Mouse (Mus musculus) right cerebral cortex, postnatal 36 days (tissue): ENCODE results near the gene Pik3r2.

ENCODE experiments used
- DNase-seq, 2 experiments: peaks; one replicate each; pipeline ENCODE4 v3.0.0; 2022; ENCODE audit warnings: low spot score in 2 of 2, mixed read lengths in 1 of 2

Pik3r2 gene

GRCm38 (mm10) chr8:70742176-70742575 lies 34.3 kb downstream of the Pik3r2 start:
- no peak for DNase-seq

DNA sequence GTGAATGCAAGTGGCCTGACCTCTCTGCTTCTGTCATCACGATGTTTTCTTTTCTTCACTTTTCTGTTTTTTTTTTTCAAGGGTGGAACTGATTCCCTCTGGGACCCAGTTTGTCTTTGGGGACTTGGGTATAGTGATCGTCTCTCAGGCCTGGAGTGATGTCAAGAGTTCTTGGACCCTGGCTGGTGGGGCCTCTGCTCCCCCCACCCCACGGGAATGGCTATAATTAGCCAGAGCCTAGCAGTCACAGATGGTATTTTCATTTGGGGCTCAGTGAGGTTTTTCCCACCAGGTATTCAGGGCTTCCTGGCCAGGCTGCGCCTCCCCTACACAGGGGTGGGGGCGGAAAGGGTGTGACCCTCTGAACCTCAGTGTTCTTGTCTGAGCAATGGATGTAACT lies 34.9 kb downstream of the Pik3r2 start:
- DNase-seq = no peak

- DNase-seq = no peak
Observed at GRCm38 (mm10) chr8:70738211-70738610, 38.3 kb downstream of the Pik3r2 start.

- DNase-seq = no peak
Observed at GRCm38 (mm10) chr8:70737705-70738104, 38.8 kb downstream of the Pik3r2 start.

- no peak for DNase-seq
Observed at GRCm38 (mm10) chr8:70730956-70731355, 45.6 kb downstream of the Pik3r2 start.

DNA sequence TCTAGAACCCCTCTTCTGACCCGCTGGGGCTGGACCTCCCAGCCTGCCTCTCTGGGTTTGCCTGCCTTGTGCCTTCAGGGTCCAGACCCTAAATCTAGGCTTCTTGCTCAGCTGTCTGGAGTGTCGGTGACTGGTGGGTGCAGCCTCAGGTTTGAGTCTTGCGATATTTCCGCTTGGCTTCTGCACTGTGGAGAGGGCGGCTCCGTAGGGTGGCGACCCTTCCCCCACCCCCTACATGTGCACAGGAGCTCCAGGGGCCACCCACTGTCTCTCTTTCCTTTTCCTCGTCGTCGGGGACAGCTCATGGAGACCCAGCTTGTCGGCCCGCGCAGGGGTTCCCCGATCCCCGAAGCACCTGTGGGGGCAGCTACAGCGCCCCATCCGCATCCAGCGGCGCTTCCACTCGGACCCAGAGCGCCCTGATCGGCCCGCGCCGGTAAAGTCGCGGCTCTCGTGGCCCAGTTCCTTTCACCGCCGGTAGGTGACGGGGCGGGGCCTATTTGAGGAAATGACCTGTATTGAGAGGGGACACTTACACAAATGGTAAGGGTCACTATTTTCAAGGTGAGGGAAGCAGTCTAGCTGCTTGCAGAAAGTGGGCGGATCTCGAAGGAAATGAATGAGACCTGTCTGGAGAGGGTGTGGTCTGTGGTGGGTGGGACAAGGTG lies 46.6 kb downstream of the Pik3r2 start:
- DNase-seq = no peak

DNA sequence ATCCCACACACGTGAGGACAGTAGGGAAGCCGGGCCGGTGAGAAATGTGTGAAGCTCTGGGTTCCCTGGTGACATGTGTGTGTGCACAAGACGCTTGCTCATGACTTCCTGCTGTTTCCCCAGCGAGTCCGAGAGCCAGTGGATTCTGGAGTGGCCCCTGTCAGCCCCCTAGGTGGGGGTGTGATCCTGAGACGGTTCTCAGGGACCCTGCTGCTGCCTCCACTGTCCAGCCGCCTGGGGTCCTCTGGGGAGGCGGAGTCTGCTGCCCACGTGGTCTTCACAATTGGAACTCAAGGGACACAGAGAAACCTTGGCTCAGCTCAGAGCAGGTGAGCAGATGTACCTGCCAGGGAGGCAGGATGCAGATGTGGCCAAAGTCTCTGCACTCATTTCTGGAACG lies 49.8 kb downstream of the Pik3r2 start:
- no peak for DNase-seq

- no peak for DNase-seq
Observed at GRCm38 (mm10) chr8:70725792-70726447, 50.6 kb downstream of the Pik3r2 start.

DNA sequence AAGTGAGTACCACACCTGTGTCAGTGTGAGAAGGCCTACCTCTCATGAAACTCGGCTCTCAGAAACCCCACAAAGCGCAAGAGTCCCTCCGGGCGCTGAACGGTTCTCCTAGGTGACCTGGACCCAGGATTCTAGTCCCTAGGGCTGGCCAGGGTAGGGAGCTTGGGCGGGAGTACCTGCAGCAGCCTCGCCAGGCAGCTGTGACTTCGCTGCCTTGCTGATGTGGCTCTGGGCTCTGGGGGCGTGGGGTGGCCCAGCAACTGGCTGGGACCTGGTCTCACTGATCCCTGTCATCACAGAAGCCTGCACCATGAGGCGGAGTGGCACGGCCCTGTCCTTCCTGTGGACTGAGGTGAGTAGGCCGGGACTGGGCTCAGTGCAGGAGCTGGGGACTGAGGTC lies 52.3 kb downstream of the Pik3r2 start:
- no peak for DNase-seq

GRCm38 (mm10) chr8:70723486-70724210 lies 52.9 kb downstream of the Pik3r2 start, which contains the start of gene Pde4c:
Pde4c (plus strand) TSS chr8:70723720.
- no peak for DNase-seq

DNA sequence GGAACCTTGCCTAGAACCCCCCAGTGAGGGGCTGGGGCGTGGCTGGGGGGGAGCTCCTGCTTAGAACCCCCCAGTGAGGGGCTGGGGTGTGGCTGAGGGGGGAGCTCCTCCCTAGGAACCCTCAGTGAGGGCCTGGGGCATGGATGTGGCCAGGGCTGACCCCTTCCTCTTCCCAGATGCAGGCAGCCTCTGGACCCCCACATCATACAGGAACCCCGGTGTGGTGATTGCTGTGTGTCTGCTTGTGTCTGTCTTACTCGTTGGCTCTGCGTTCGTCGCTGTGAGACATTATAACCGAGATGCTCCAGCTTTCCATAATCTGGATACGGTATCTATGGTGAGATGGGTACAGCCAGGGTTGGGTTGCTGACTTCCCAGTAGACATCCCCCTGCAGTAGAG lies 54.9 kb downstream of the Pik3r2 start:
- DNase-seq = no peak

- peak; percentile 53 to 56 for DNase-seq
Observed at GRCm38 (mm10) chr8:70720739-70721138, 55.8 kb downstream of the Pik3r2 start.

- DNase-seq = no peak
Observed at GRCm38 (mm10) chr8:70719796-70720270, 56.7 kb downstream of the Pik3r2 start.

DNA sequence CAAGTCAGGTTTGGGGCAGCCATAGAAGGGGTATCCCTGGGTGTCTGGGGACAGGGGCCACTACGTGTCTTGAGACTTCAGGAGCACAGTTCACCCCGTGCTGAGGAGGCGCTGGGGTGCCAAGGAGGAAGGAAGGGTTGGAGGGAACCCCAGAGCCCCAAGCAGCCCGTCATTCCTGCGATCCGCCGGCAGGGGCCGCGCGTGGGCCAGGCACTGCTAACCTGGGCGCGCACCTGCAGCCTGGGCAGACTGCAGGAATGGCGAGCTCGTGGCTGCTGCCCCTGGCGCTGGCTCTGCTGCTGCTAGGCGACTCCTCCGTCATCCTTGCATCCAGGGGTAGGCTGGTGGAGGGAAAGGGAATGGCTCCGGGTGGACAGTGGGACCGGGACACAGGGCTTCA lies 58.2 kb downstream of the Pik3r2 start, which contains the start of gene Gm3336:
Gene Gm3336, plus strand, starts transcription at position 247 of the 400 bp plus-strand sequence.
- peak in 1 of 2 experiments; percentile 43 for DNase-seq
